Mouse (Mus musculus): Measurements from ENCODE around the gene Sox2. TPM values are rescaled to one million over a fixed set of nuclear protein-coding genes. Genes with fewer than 3 reads are reported as not detected.

The Sox2 gene
- total RNA-seq, 2 experiments from 2014 or later, result 43.8 to 46.5 TPM

GRCm38 (mm10) chr3:34642498-34642941 is 7.7 kb upstream of the Sox2 start:
- DNase-seq (ENCODE audit: low spot score in 2 of 2), result peak; percentile 47 to 72

GRCm38 (mm10) chr3:34643067-34643466 is 7.1 kb upstream of the Sox2 start:
- DNase-seq (ENCODE audit: low spot score in 2 of 2), result no peak

GRCm38 (mm10) chr3:34643536-34644115 is 6.6 kb upstream of the Sox2 start:
- no peak for DNase-seq (ENCODE audit: low spot score in 2 of 2)

- no peak for DNase-seq (ENCODE audit: low spot score in 2 of 2)
Measured at GRCm38 (mm10) chr3:34646169-34646568, 4.0 kb upstream of the Sox2 start.

GRCm38 (mm10) chr3:34647688-34648087 is 2.5 kb upstream of the Sox2 start:
- peak; percentile 74 to 85 for DNase-seq (ENCODE audit: low spot score in 2 of 2)

GRCm38 (mm10) chr3:34648105-34648832 is 1.9 kb upstream of the Sox2 start:
- DNase-seq (ENCODE audit: low spot score in 2 of 2), result no peak

- DNase-seq (ENCODE audit: low spot score in 2 of 2), result no peak
Measured at GRCm38 (mm10) chr3:34648833-34649719, 1.1 kb upstream of the Sox2 start.

- no peak for DNase-seq (ENCODE audit: low spot score in 2 of 2)
Measured at GRCm38 (mm10) chr3:34650621-34651361, 586 bp downstream of the Sox2 start.

GRCm38 (mm10) chr3:34651486-34652170 is 1.4 kb downstream of the Sox2 start:
- no peak for DNase-seq (ENCODE audit: low spot score in 2 of 2)

- no peak for DNase-seq (ENCODE audit: low spot score in 2 of 2)
Measured at GRCm38 (mm10) chr3:34652616-34653015, 2.4 kb downstream of the Sox2 start.

GRCm38 (mm10) chr3:34653235-34653976 is 3.2 kb downstream of the Sox2 start:
- no peak for DNase-seq (ENCODE audit: low spot score in 2 of 2)

GRCm38 (mm10) chr3:34653977-34654500 is 3.8 kb downstream of the Sox2 start:
- no peak for DNase-seq (ENCODE audit: low spot score in 2 of 2)

- DNase-seq (ENCODE audit: low spot score in 2 of 2), result no peak
Measured at GRCm38 (mm10) chr3:34654781-34655180, 4.6 kb downstream of the Sox2 start.

- DNase-seq (ENCODE audit: low spot score in 2 of 2), result no peak
Measured at GRCm38 (mm10) chr3:34655311-34656075, 5.3 kb downstream of the Sox2 start.

- DNase-seq (ENCODE audit: low spot score in 2 of 2), result no peak
Measured at GRCm38 (mm10) chr3:34656153-34656552, 5.9 kb downstream of the Sox2 start.

GRCm38 (mm10) chr3:34656813-34657700 is 6.9 kb downstream of the Sox2 start:
- no peak for DNase-seq (ENCODE audit: low spot score in 2 of 2)

- no peak for DNase-seq (ENCODE audit: low spot score in 2 of 2)
Measured at GRCm38 (mm10) chr3:34657701-34658090, 7.5 kb downstream of the Sox2 start.

Measured in left cerebral cortex, adult 18-20 months (tissue).